Mouse (Mus musculus): ENCODE data around the gene Tmem238l. TPM values are rescaled to one million over a fixed set of nuclear protein-coding genes. Genes with fewer than 3 reads are reported as not detected.

Gene Tmem238l
- total RNA-seq (2021), result not detected
- long read RNA-seq, experiment 1, result 0 reads
- long read RNA-seq, experiment 2, result 0 reads

- intact Hi-C loops (cut with DNase I), result no loop called here
- no peak for DNase-seq
These were observed at the start of gene Tmem238l for GRCm38 (mm10) chr11:66956303-66956702. Gene Tmem238l (plus strand): TSS chr11:66956638.

GRCm38 (mm10) chr11:66911811-66912210, 44.6 kb upstream of the Tmem238l start, which contains the start of gene Pirt:
Gene Pirt (plus strand): TSS chr11:66911981.
- intact Hi-C loops (cut with DNase I), result no loop called here
- DNase-seq, result no peak

- DNase-seq, result no peak
- intact Hi-C loops (cut with DNase I), result no loop called here
These were observed 43.6 kb upstream of the Tmem238l start for GRCm38 (mm10) chr11:66912531-66913458.

GRCm38 (mm10) chr11:66914249-66914648, 42.2 kb upstream of the Tmem238l start:
- DNase-seq, result no peak
- intact Hi-C loops (cut with DNase I), result loop anchor here (2.0 kb wide), 1 partner anchor 71 kb away; no protein-coding TSS in a partner anchor

- intact Hi-C loops (cut with DNase I), result no loop called here
- no peak for DNase-seq
These were observed 36.4 kb upstream of the Tmem238l start for GRCm38 (mm10) chr11:66920012-66920411.

GRCm38 (mm10) chr11:66924095-66924823, 32.2 kb upstream of the Tmem238l start:
- DNase-seq, result no peak
- intact Hi-C loops (cut with DNase I), result no loop called here

GRCm38 (mm10) chr11:66928311-66928710, 28.1 kb upstream of the Tmem238l start:
- intact Hi-C loops (cut with DNase I), result no loop called here
- no peak for DNase-seq

- DNase-seq, result no peak
- intact Hi-C loops (cut with DNase I), result no loop called here
These were observed 23.4 kb upstream of the Tmem238l start for GRCm38 (mm10) chr11:66932827-66933599.

- intact Hi-C loops (cut with DNase I), result no loop called here
These were observed 21.8 kb upstream of the Tmem238l start for GRCm38 (mm10) chr11:66934428-66935173.

GRCm38 (mm10) chr11:66942011-66942410, 14.4 kb upstream of the Tmem238l start:
- intact Hi-C loops (cut with DNase I), result no loop called here
- no peak for DNase-seq

More at GRCm38 (mm10) chr11:66934428-66935173, 21.8 kb upstream of the Tmem238l start:
- DNase-seq, result no peak

- intact Hi-C loops (cut with DNase I), result no loop called here
- no peak for DNase-seq
These were observed 11.1 kb upstream of the Tmem238l start for GRCm38 (mm10) chr11:66945224-66945767.

GRCm38 (mm10) chr11:66946521-66946920, 9.9 kb upstream of the Tmem238l start:
- DNase-seq, result no peak
- intact Hi-C loops (cut with DNase I), result no loop called here

- DNase-seq, result no peak
- intact Hi-C loops (cut with DNase I), result no loop called here
These were observed 9.5 kb upstream of the Tmem238l start for GRCm38 (mm10) chr11:66946922-66947321.

GRCm38 (mm10) chr11:66960797-66961196, 4.4 kb downstream of the Tmem238l start:
- no peak for DNase-seq
- intact Hi-C loops (cut with DNase I), result no loop called here

- intact Hi-C loops (cut with DNase I), result no loop called here
- DNase-seq, result no peak
These were observed 5.2 kb downstream of the Tmem238l start for GRCm38 (mm10) chr11:66961447-66962176.

GRCm38 (mm10) chr11:66963462-66963861, 7.0 kb downstream of the Tmem238l start:
- intact Hi-C loops (cut with DNase I), result no loop called here
- DNase-seq, result no peak

- DNase-seq, result no peak
- intact Hi-C loops (cut with DNase I), result no loop called here
These were observed 10.2 kb downstream of the Tmem238l start for GRCm38 (mm10) chr11:66966500-66967116.

GRCm38 (mm10) chr11:66968575-66968974, 12.1 kb downstream of the Tmem238l start:
- no peak for DNase-seq
- intact Hi-C loops (cut with DNase I), result no loop called here
